Mouse (Mus musculus) cortical plate, adult 2 months (tissue): ENCODE results near the gene Vinac1.

Experiments
- CTCF ChIP-seq: fragments of 200-500 bp; IDR thresholded peaks from 2 replicates; pipeline ENCODE4 v1.5.1; 2011; ENCODE audit warnings: mild to moderate bottlenecking, control low read depth, low read length; ENCODE audit not compliant: insufficient read depth; ENCODE audit errors: extremely low read depth
- POLR2A ChIP-seq: fragments of 200-500 bp; IDR thresholded peaks from 2 replicates; pipeline ENCODE4 v1.6.1; 2011; ENCODE audit warnings: mild to moderate bottlenecking, low read length, control low read depth; ENCODE audit not compliant: insufficient read depth; ENCODE audit errors: extremely low read depth

GRCm38 (mm10) chr2:129056597-129056996 lies 8.6 kb upstream of the Vinac1 start:
- no peak for TF ChIP-seq POLR2A
- peak; percentile 43; the same call in 1 of the 2 replicates for TF ChIP-seq CTCF
